Mouse (Mus musculus): Measurements from ENCODE around the gene Nfya.

The Nfya gene

DNA sequence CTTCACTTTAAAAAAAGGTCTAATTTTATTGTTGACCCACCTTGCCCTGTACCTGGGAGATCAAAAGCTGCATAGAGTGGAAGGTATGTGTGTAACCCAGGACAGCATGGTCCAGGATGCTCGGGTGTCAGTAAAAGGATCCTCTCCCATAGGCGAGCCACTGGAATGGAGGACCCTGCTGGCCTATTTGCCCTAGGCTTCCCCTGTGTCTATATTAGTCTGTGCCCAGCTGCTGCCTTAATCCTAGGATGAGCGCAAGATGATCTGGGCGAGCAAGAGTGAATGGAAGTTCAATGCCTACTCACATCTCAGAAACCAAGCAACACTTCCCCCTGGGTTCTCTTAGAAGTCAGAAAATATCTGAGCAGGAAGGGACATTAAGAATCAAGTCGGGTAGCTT lies 21.3 kb upstream of the Nfya start:
- no peak for DNase-seq (ENCODE audit: low spot score in 2 of 2)

DNA sequence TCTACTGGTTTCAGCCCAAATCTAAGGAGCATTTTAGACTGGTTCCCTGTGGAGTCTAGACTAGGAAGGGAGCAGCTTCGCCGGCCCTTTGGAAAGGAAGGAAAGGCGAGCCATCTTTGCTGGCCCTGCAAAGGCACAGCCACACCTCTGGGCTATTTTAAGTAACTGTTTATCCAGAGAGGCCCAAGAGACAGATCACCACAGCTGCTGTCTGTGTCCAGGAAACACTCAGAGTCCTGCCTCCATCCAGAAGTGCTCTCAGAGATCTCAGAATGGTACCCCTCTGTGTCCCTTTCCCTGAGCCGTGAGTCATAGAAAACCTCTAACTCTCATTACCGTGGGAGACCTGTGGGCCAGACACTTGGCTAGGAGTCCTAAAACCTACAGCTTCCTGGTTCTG lies 20.7 kb upstream of the Nfya start:
- no peak for DNase-seq (ENCODE audit: low spot score in 2 of 2)

DNA sequence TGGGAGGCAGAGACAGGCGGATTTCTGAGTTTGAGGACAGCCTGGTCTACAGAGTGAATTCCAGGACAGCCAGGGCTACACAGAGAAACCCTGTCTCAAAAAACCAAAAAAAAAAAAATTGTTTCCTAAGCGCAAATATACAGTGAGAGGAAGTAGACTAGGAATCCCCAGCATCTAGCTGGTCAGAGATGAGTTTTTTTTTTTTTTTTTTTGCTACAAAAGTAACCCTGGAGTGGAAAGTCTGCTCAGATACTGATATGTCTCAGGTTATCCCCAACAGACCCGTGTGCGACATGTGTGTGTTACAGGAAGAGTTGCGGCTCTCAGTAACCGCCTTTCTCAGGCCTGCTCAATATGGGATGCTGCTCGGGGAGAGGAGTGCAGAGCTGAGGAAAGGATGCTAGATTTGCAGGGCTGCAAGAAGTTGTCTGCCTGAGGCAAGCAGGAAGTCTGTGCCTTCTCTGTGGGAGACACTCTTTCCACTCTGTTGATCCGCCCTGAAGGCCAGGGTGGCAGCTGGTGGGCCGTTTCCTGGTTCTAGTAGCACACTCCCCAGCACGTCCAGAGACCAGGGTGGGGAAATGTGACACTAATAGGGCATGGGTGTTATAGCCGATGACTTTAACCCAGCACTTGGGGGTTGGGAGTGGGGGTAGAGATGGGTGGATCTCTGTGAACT lies 18.3 kb upstream of the Nfya start:
- DNase-seq (ENCODE audit: low spot score in 2 of 2), result no peak

DNA sequence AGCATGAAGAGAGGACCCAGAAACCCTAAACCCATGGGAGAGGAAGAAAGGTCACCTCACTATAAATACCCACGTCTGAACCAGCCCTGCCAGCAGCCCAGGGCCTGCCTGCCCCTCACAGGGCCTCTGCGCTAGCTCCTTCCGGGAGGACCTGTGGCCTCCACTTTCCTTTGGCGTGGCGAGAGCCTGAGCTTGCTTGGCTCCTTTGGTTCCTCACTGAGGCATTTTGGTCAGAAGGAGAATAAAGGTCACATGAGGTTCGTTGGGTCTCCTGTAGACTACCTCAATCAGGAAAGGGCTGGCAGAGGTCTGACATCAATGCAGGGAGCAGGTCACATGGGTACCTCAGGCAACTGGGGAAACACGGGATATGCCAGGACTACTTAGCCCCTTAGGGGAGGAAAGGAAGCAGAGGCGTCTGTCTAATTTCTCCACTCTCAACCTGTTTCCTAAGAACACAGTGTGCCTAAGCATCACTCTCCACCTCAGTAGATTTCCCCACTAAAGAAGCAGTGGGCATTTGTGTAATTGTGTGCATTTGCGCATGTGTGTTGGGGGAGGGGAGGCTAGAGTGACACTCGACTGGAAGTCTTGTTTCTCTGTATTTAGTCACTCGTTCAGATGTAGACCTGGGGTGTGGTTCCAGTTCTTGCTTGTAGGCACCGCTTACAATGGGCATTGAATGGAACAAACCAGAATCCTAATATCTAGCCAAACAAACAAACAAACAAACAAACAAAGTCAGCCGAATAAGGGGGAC lies 17.5 kb upstream of the Nfya start:
- DNase-seq (ENCODE audit: low spot score in 2 of 2), result no peak

DNA sequence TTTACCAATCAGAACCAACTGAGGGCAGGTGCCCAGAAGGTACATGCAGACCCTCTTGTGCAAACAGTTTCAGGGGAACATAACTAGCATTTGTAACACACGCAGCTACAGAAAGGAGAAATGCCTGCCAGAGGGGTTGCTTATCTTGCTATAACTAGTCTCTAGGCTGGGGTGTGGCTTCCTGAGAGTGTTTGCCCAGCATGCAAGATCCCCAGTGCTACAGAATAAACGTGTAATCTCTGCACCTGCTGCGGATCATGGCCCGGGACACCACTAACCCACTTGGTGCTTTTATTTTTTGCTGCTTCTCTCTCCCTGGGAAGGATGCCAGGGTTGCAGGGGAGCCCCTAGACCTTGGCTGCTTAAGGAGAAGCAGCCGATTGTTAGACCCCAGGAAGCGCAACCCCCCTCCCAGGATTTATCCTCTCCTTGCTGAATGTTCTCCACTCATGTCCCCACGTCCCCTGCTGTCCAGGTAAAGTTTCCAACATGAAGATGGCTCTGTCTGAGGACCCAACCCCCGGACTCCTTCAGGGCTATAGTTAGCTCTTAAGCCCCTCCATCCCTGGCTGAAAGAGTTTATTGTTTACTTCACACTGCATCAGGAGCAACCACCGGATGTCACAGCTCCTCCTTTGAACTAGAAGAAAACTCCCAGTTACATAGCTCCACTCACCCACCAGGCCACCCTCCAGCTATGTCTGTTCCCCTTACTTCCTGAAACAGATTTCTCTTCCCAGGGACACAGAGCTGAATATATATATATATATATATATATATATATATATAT lies 16.3 kb upstream of the Nfya start:
- DNase-seq (ENCODE audit: low spot score in 2 of 2), result no peak

DNA sequence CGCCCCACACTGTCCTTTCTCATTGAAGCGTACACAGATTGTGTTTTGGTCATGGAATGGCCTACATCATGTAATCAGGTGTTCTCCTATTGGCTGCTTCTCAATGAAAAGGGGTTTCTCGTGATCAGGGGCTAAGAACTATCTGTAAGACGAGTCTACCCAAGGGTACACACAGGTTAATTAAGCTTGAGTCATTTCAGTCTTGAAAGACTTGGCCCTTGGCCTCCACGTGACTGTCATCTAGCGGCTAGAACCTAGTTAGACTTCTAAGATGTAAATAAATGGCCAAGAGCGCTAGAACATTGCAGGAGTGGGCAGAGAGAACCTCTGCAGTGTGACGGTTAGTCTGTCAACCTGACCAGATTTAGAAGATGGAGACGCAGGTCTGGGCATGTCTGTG lies 14.5 kb upstream of the Nfya start:
- DNase-seq (ENCODE audit: low spot score in 2 of 2), result no peak

DNA sequence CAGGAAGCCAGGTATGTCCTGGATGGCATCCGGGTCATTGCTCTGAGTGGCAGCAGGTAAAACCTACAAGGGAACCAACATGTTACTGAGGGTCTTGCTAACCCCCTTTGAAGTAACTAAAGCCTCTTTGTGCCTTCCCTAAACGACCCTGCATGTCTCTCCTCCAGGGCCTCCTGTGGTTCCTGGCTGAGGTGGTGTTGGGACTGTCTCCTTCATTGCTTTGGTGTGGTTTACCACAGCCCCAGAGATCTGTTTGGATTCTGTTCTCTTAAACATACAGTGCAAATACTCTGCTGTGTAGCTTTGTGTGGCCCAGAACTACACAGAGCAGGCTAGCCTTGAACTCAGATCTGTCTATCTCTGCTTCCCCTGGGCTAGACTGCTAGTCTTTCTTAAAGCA lies 9.9 kb upstream of the Nfya start:
- no peak for DNase-seq (ENCODE audit: low spot score in 2 of 2)

DNA sequence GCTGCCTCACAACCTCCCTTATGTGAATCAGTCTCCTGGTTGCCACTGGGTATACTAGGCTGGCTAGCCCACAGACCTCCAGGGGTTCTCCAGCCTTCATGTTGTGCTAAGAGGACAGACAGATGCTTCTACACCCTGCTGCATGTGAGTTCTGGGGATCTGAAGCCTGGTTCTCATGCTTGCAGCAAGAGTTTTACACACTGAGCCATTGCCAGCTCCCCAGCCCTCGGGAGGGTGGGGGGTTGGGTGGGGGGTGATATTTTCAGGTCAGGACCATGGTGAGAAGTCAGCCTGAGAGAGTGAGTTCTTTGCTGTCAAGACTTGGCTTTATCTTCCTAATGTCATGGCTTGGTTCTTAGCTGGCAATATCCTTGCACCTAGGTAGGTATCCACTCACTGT lies 9.1 kb upstream of the Nfya start:
- DNase-seq (ENCODE audit: low spot score in 2 of 2), result no peak

DNA sequence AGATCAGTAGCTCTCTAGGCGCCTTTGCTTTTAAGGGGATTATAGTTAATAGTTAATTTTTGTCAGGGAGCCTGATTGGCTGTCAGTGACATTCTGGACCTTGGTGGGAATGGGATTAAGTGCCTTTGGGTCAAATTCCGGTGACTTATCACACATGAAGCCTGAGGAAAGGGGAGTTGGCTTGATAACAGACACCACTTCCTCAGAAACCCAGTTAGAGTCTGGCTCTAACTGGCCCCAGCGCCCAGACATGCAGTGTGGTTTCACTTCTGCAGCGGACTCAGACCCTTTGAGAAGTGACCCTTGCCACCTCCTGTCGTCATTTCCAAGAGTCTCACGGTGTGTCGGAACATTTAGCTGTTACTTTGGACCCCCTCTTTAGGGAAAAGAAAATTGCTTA lies 8.5 kb upstream of the Nfya start:
- DNase-seq (ENCODE audit: low spot score in 2 of 2), result no peak

DNA sequence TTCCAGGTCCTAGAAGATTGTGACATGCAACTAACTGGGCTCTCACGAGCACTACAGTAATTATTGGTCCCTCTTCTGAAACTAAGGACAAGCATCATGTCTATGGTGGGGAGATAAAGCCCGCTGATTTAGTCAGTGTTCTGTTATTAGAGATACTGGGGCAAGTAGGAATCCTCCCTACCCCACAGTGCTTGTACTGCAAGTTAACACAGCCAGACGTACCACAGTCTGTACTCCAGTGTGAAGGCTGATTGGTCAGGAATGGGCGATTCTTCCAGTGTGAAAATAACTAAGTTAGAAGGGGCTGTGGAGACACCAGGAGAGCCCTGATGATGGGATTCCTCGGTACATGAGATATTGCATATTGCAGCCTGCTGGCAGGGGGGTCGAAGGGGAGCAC lies 7.8 kb upstream of the Nfya start:
- no peak for DNase-seq (ENCODE audit: low spot score in 2 of 2)

DNA sequence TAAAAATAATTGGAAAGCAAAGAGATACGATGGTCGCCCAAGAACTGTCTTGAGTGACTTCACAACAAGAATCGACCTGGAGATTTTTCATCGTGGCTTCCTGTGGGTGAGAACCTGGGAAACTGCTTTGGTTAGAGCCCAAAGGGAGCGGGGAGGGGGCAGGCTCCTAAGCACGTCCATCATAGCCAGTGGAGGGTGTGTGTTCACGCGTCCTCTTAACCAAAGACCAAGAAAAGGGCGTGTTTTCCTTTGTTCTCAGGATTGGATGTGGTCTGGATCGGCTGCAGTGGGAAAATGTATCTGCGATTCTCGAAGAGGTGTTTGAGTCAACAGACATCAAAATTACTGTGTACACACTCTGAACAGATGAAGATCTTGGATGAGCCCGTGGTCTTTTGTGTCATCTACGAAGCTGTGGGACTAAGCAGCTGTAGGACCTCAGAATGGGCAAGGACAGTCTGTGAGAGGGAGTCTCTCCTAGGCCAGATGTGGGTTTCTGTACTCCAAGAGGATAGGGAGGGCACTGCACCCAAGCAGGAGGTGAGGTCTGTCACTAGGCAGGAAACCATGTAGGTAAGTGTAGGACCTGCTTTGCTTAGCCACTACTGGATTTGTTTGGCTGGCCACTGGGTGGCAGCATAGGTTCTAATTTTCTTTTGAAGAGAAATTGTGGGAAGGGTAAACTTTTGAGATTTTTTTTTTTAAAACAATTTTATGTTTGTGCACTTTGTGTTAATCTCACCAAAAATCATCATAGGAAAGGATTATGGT lies 6.9 kb upstream of the Nfya start:
- no peak for DNase-seq (ENCODE audit: low spot score in 2 of 2)

DNA sequence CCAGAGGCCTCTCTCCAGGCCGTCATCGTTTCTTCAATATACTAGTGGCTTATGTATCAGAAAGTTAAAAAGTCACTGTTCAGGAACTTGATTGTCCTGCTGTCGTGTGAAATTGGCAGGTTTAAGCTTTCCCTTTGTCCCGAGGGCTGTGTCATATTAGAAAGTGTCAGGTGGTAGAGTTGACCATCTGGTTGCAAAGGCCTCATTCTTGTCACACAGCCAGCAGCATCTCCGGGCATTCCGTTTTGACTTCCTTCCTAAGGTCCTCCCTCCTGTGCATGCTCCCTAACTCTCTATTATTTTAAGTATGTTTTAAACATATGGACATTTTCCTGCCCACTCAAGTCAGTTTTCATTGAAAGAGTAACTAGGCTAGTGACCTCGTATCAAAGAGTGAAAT lies 6.3 kb upstream of the Nfya start:
- DNase-seq (ENCODE audit: low spot score in 2 of 2), result no peak

DNA sequence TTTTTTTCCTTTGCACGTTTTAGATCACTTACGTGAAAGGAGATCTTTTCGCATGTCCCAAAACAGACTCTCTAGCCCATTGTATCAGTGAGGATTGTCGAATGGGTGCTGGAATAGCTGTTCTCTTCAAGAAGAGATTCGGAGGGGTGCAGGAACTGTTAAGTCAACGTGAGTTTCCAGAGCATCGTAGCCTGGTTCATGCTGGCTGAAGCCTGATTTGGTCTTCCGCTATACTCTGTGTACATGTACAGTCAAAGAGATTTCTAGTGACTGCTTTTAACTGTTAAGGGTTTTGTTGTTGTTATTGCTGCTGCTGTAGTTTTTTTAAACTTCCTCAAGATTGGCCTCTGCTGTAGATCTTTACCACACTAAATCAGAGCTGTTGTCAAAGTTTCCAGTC lies 1.5 kb upstream of the Nfya start:
- DNase-seq (ENCODE audit: low spot score in 2 of 2), result no peak

DNA sequence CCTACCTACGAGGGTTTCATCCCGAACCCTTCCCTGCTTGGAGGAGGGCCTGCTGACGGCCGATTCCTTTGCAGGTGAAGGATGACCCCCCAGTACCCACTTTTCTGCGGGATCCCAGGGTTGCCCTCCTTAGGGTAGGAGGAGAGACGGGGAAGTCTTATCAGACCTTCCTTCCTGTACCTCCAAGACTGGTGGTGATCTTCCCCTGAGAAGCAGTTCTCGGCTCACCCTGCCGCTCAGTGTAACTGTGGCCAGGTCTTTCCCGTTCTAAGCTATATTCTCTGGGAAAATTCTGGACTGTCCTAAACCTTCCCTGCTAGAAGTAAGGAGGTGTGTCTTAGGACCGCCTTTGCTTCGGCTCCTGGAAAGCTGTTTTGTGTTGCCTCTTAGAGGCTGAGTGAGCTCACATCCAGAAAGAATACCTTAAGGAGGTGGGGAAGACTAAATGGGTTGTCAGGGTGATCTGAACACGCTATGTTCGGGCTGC lies 636 bp upstream of the Nfya start:
- no peak for DNase-seq (ENCODE audit: low spot score in 2 of 2)

DNA sequence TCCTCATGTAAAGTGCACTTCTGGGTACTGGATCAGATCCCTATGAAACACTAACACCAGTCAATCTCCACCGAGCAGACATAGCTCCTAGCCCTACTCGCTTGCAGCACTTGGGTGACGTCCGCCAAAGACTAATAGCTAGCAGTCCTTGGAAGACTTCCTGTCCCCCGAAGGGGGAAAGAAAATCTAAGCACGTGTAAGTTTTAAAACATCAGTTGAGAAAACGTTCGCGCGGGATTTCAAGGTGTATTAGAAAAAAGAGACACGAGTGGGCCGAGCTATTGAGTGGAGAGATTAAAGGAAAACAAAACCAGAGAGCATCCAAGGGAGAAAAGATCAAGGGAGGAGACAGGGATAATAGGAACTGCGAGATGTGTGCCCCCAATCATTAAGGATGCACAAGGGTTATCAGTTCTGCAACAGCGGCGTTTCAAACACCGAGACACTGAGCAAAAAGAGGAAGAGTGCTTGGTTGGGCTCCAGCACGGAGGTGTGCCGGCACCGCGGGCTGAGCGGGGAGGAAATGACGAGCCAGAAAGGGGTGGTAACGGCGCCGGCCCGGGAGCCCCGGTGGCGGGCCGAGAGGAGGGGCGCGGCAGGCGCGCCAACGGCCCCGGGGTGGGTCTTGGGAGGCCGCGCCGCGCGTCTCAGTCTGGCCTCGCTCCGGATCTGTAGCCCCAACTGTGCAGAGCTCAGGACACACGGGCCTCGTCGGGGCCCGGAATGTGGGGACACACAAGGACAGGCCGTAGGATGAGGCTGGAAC lies 997 bp downstream of the Nfya start:
- peak; percentile 39 to 54 for DNase-seq (ENCODE audit: low spot score in 2 of 2)

DNA sequence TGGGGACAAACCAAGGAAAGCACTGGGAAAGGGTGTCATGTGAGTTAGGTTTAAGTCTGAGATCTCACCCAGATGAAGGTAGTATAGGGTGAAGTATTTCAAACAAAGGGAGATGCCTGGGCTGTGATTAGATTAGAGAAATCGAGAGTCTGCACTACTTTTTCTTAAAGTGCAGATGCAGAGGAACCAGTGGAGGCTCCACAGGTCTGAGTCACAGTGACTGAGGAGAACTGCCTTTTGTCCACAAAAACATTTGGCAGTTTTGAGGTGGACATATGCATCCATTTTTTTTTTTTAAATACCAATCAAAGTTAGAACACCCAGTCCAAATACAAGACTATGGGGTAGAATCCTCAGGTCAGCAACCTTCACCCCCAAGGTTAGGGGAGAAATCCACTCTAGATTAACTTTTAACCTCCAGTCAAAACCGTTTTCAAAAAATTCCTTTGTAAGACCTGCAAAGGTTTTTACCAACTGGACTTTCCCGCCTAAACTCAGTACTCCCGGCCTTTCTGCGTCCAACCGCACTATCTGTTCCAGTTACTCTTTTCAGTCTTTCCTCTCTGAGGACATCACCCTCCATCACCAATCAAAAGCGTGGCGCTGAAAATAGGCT lies 1.7 kb downstream of the Nfya start:
- peak in 1 of 2 experiments; percentile 29 for DNase-seq (ENCODE audit: low spot score in 2 of 2)

DNA sequence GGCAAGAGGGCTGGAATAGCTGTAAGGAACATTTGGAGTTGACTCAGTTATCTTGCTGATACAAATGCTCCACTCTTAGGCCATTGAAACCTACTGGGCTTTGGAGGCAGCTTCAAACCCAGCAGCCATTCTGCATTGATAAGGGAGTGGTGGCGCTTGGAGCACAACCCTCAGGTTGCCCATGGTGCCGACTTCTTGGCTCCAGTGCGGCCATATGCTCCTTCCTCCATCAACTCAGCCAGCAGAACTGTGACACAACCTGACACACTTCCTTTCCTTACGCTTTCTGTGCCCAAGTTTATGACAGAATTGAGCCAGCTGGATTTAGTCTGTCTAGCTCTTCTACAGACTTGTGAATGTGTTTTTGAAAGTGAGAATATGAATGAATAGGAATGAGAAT lies 2.6 kb downstream of the Nfya start:
- DNase-seq (ENCODE audit: low spot score in 2 of 2), result no peak

DNA sequence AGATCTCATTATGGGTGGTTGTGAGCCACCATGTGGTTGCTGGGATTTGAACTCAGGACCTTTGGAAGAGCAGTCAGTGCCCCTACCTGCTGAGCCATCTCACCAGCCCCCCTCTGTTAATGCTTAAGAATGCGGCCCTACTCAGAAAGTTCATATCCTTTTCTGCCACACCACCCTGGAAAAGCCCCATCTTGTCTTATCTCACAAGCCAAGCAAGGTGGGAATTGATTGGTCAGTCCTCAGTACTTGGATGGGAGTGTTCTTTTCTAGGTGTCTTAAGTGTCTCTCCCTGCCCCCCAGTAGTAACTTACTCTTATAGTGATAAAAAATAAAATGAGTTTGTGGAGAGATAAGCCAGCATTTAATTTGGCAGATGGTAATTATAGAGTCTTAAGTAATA lies 5.0 kb downstream of the Nfya start:
- no peak for DNase-seq (ENCODE audit: low spot score in 2 of 2)

DNA sequence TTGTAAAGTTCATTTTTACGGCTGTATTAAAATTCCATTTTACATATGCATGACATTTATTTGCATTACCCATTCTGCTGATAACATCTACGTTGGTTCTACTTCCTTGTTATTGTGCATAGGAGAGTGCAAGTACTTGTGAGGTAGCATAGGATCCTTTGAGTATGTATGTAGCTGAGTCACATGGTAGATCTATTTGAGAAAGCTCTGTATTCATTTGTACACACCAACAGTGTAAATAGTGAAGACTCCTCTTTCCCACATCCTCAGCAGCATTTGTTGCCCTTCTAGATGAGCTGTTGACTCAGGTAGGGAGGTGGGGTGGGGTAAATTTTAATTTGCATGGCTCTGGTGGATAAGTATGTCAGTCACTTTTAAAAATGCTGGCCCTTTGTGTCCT lies 5.9 kb downstream of the Nfya start:
- no peak for DNase-seq (ENCODE audit: low spot score in 2 of 2)

DNA sequence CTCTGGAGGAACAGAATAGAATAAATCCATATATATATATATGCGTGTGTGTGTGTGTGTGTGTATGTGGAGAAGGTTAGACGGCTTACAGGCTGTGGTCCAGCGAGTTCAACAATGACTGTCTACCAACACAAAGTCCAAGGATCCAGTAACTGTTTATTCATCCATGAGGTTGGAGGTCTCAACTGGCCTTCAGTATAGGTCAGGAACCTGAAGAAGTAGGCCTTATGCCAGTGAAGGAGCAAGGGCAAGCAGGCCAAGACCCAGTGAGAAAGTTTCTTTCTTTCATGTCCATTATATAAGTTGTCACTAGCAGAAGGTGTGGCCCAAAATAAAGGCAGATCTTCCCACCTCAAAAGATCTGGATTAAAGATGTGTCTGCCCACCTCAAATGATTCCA lies 7.0 kb downstream of the Nfya start:
- DNase-seq (ENCODE audit: low spot score in 2 of 2), result no peak

DNA sequence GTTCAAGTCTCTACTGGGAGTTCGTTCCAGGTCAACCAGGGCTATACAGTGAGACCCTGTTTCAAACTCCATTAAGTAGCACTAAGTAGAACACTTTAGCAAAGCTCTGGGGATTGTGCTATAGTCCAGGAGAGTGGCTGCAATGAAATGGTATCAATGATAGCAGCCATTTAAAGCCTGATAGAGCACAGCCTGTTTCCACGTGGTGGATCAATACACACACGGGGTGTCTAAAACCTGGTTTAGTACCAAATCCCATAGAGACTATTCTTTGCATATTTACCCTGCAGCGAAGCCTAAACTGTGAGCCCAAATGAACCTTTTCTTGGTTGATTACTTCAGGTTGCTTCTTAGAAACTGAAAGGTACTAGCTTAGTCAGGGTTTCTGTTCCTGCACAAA lies 8.0 kb downstream of the Nfya start:
- DNase-seq (ENCODE audit: low spot score in 2 of 2), result no peak

Data from right cerebral cortex, postnatal 36 days (tissue).